Comparison of ENCODE assay signal across 9 mouse cellular contexts in the genomic region with DNA sequence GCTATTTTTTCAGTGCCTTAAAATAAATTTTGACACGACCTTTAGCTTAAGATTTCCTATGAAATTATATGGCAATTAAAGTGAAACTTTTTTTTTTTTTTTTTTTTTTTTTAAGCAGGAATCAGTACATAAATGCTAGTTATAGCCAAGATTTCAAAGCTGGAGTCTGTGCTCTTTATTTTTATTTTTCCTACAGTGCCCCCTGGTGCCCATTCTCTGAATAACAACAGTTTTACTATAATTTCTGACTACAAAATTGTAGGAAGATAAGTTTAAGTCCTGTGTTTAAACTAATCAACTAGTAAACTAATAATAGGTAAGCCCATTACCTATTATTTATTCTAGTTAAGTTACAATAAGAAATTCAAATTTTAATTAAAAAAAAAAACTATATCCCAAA.
DNase-seq lines count a peak whose midpoint lies in the region; ATAC-seq and TF ChIP-seq lines count a peak whose summit lies in the region.
"Had no signal": no experiment of that assay in that cellular context is flagged by ENCODE, and none has a peak within 500 bp of the region (broad histone marks: within the 10 kb centered on the region; RNA-seq: fewer than 3 reads in every experiment).

No protein-coding gene starts in this region.

- H3K4me3 ChIP-seq in forebrain, embryonic 12.5 days (replicated peaks), result no peak overlapping the region
- no peak overlapping the region for H3K4me3 ChIP-seq in forebrain, embryonic 10.5 days
- no peak overlapping the region for H3K4me3 ChIP-seq in limb, embryonic 11.5 days (ENCODE audit: low read depth, low read length)
- H3K4me3 ChIP-seq in limb, embryonic 10.5 days, result no peak overlapping the region
- H3K4me3 ChIP-seq in CH12.LX (replicated peaks in 1 of 3; ENCODE audit: low read depth in 2 of 3, low read length in 2 of 3, poor library complexity in 1 of 3), result no peak overlapping the region

- H3K79me2 ChIP-seq in CH12.LX (replicated peaks; ENCODE audit: control insufficient read depth, extremely low read depth, insufficient read depth, poor library complexity, severe bottlenecking), result no peaks in the 10 kb centered on the region

- no peak overlapping the region for H3K9ac ChIP-seq in forebrain, embryonic 12.5 days
- no peak overlapping the region for H3K9ac ChIP-seq in limb, embryonic 11.5 days (ENCODE audit: low read length)
- no peak overlapping the region for H3K9ac ChIP-seq in CH12.LX (ENCODE audit: insufficient read depth, low read depth)

- no peaks in the 10 kb centered on the region for H3K36me3 ChIP-seq in forebrain, embryonic 12.5 days (replicated peaks)
- no peaks in the 10 kb centered on the region for H3K36me3 ChIP-seq in forebrain, embryonic 10.5 days (replicated peaks)
- no peaks in the 10 kb centered on the region for H3K36me3 ChIP-seq in limb, embryonic 11.5 days (ENCODE audit: control insufficient read depth, insufficient read depth, low read length)
- H3K36me3 ChIP-seq in limb, embryonic 10.5 days, result 0 out of 2 replicates have a peak, but pooled peaks cover 2% of the 10 kb centered on the region
- H3K36me3 ChIP-seq in CH12.LX (replicated peaks in 1 of 2; ENCODE audit: control insufficient read depth in 1 of 2, insufficient read depth in 1 of 2, low read length in 1 of 2), result no peaks in the 10 kb centered on the region
- H3K36me3 ChIP-seq: G1E had no signal

- 0% methylated on average over 1 of the region's 1 CpGs for WGBS in forebrain, embryonic 12.5 days
- 5% methylated on average over 1 of the region's 1 CpGs for WGBS in forebrain, embryonic 10.5 days
- 21% methylated on average over 1 of the region's 1 CpGs for WGBS in limb, embryonic 11.5 days
- WGBS in limb, embryonic 10.5 days, result 13% methylated on average over 1 of the region's 1 CpGs

- peak; percentile 4; the same call in 1 of the 2 replicates for ATAC-seq in forebrain, embryonic 12.5 days (ENCODE audit: low FRiP score)
- no peak for ATAC-seq in limb, embryonic 11.5 days (ENCODE audit: insufficient number of reproducible peaks, low FRiP score, low TSS enrichment, low read depth)

- no peaks in the 10 kb centered on the region for H3K27me3 ChIP-seq in forebrain, embryonic 12.5 days
- H3K27me3 ChIP-seq in forebrain, embryonic 10.5 days (ENCODE audit: poor library complexity, severe bottlenecking), result no peaks in the 10 kb centered on the region
- H3K27me3 ChIP-seq in limb, embryonic 11.5 days (ENCODE audit: control insufficient read depth, insufficient read depth, low read length), result no peaks in the 10 kb centered on the region
- H3K27me3 ChIP-seq in limb, embryonic 10.5 days (ENCODE audit: low read depth, poor library complexity, severe bottlenecking), result no peaks in the 10 kb centered on the region
- no peaks in the 10 kb centered on the region for H3K27me3 ChIP-seq in CH12.LX (replicated peaks)

- DNase-seq in forebrain, embryonic 10.5 days (ENCODE audit: extremely low spot score, low spot score), result no peak
- peak; percentile 43 for DNase-seq in limb, embryonic 11.5 days (ENCODE audit: low spot score)
- no peak for DNase-seq in limb, embryonic 10.5 days (ENCODE audit: low spot score)
- peak; percentile 21 for DNase-seq in CH12.LX (ENCODE audit: extremely low read depth)
- DNase-seq in cerebellum, postnatal 14 days, result peak; percentile 77 to 80
- DNase-seq in left cerebral cortex, postnatal 25 days (ENCODE audit: low spot score in 2 of 2), result peak; percentile 52 to 71
- DNase-seq in spleen, adult 12 weeks (ENCODE audit: low spot score), result no peak

- peak; percentile 59 for TF ChIP-seq RAD21 in CH12.LX (IDR thresholded peaks at IDR 0.05; ENCODE audit: low read depth, low read length)

- no peak overlapping the region for H3K27ac ChIP-seq in forebrain, embryonic 12.5 days
- no peak overlapping the region for H3K27ac ChIP-seq in forebrain, embryonic 10.5 days
- H3K27ac ChIP-seq in limb, embryonic 11.5 days (replicated peaks; ENCODE audit: low read depth, low read length), result no peak overlapping the region
- no peak overlapping the region for H3K27ac ChIP-seq in limb, embryonic 10.5 days
- H3K27ac ChIP-seq in CH12.LX (ENCODE audit: insufficient read depth, low read depth), result no peak overlapping the region

- dilution Hi-C loops in CH12.LX (cut with MboI; ENCODE audit: extremely low pct_ligation_motif_present, extremely low pct_unique_long_range_greater_than_20kb, low sequenced_read_pairs), result no loop called here

- intact Hi-C loops in left cerebral cortex, postnatal 25 days (cut with DNase I), result loop anchor here (5.0 to 10.0 kb wide), 3 partner anchors 351 to 588 kb away; no protein-coding TSS in a partner anchor

- in situ Hi-C loops in CH12.LX (cut with MboI; ENCODE audit: low pct_ligation_motif_present, low pct_unique_long_range_greater_than_20kb, low sequenced_read_pairs), result no loop called here

- H3K9me3 ChIP-seq in forebrain, embryonic 12.5 days, result no peaks in the 10 kb centered on the region
- no peaks in the 10 kb centered on the region for H3K9me3 ChIP-seq in forebrain, embryonic 10.5 days
- no peaks in the 10 kb centered on the region for H3K9me3 ChIP-seq in limb, embryonic 11.5 days (ENCODE audit: control insufficient read depth, low read length)
- no peaks in the 10 kb centered on the region for H3K9me3 ChIP-seq in limb, embryonic 10.5 days (replicated peaks)
- peaks cover 2% of the 10 kb centered on the region for H3K9me3 ChIP-seq in CH12.LX (replicated peaks; ENCODE audit: low read length)
- H3K9me3 ChIP-seq: G1E had no signal

- H3K4me1 ChIP-seq in forebrain, embryonic 12.5 days, result no peaks in the 10 kb centered on the region
- H3K4me1 ChIP-seq in forebrain, embryonic 10.5 days, result no peaks in the 10 kb centered on the region
- no peaks in the 10 kb centered on the region for H3K4me1 ChIP-seq in limb, embryonic 11.5 days (ENCODE audit: control insufficient read depth, insufficient read depth, low read length)
- H3K4me1 ChIP-seq in limb, embryonic 10.5 days, result no peaks in the 10 kb centered on the region
- no peaks in the 10 kb centered on the region for H3K4me1 ChIP-seq in CH12.LX (ENCODE audit: control insufficient read depth in 1 of 2, insufficient read depth in 2 of 2)

- TF ChIP-seq POLR2A in CH12.LX (IDR thresholded peaks at IDR 0.05; ENCODE audit: low read depth, low read length), result no peak

- no peak for TF ChIP-seq EP300 in CH12.LX (IDR thresholded peaks at IDR 0.05; ENCODE audit: low read length)

- no peak overlapping the region for H3K4me2 ChIP-seq in forebrain, embryonic 12.5 days
- no peak overlapping the region for H3K4me2 ChIP-seq in limb, embryonic 11.5 days (ENCODE audit: low read depth, severe bottlenecking)
- H3K4me2 ChIP-seq in CH12.LX (ENCODE audit: insufficient read depth, low read depth, poor library complexity, severe bottlenecking), result no peak overlapping the region

- peak in 1 of 2 experiments; percentile 59; a peak in 2 of 4 replicates for TF ChIP-seq CTCF in CH12.LX (conservative IDR thresholded peaks at IDR 0.05 in 1 of 2, IDR thresholded peaks at IDR 0.05 in 1 of 2; ENCODE audit: low read depth in 2 of 2, low read length in 2 of 2)

TF ChIP-seq in CH12.LX, 34 proteins besides CTCF, POLR2A, EP300 and RAD21:
- TF ChIP-seq JUND (conservative IDR thresholded peaks at IDR 0.05; ENCODE audit: low read depth, low read length), result no peak
- peak; percentile 56 for TF ChIP-seq SMC3 (IDR thresholded peaks at IDR 0.05; ENCODE audit: low read depth, low read length)
- no peak for TF ChIP-seq RCOR1 (conservative IDR thresholded peaks at IDR 0.05; ENCODE audit: low read depth, low read length)

Comparison
In these comparisons a context has a peak if more than half of its experiments do, and no peak if none do; other contexts are left out.
1. DNase-seq: peak in limb, embryonic 11.5 days (single experiment), CH12.LX (single experiment), cerebellum, postnatal 14 days (2 of 2) and left cerebral cortex, postnatal 25 days (2 of 2); none in forebrain, embryonic 10.5 days (single experiment), limb, embryonic 10.5 days (single experiment) and spleen, adult 12 weeks (single experiment).